Mouse (Mus musculus) heart, postnatal 0 days (tissue): ENCODE measurements around the gene Olfr503.

Source experiments
- CTCF ChIP-seq: IDR thresholded peaks from 2 replicates; pipeline ENCODE4 v1.5.1; 2016; ENCODE audit warnings: antibody characterized with exemption, control low read depth, low read depth
- EP300 ChIP-seq: IDR thresholded peaks from 2 replicates; pipeline ENCODE4 v1.6.1; 2016; ENCODE audit warnings: antibody characterized with exemption, low read depth

GRCm38 (mm10) chr7:108542416-108542815 is 1.9 kb upstream of the Olfr503 start:
- TF ChIP-seq EP300, result no peak
- no peak for TF ChIP-seq CTCF
